Mouse (Mus musculus): ENCODE data around the gene Efl1. TPM values are rescaled to one million over a fixed set of nuclear protein-coding genes. Genes with fewer than 3 reads are reported as not detected.
A peak's percentile ranks its signal among the peaks of the same experiment; 100 is the strongest.
"Not testable (repeated sequence)": the region's sequence is repeated elsewhere in the genome, so short reads cannot be mapped to it uniquely, and the experiment has no call there.

Efl1 gene
- polyA plus RNA-seq, 1 experiment from 2014 or later: 20.8 TPM

DNA sequence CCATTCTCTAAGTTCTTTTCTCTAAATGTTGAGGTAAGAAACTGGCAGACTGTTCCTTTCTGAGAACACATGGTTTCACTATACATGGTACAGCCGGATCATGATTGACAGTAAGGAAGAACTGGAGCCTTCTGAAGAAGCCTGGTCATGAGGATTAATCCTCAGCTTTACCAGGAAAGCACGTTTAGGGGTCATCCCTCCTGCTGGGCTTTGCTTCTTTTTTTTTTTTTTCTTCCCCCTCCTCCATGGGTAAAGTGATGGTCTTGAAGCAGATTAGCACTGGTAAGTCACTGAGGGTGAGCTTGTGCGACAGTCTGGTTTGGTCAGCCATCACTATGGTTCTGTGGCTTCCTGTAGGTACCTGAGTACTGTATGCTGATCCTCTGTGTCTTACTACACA, 76.1 kb downstream of the Efl1 start:
- peaks cover 9% of the 10 kb centered on the region for H3K4me1 ChIP-seq (ENCODE audit: control insufficient read depth, insufficient read depth, low read length)
- ATAC-seq (ENCODE audit: low FRiP score): 0 out of 2 replicates have a peak, but pooled peaks have one; percentile 44
- no peaks in the 10 kb centered on the region for H3K27me3 ChIP-seq (ENCODE audit: control insufficient read depth, insufficient read depth, low read length)
- H3K4me3 ChIP-seq (ENCODE audit: low read depth, low read length): no peak overlapping the region
- H3K9me3 ChIP-seq (ENCODE audit: control insufficient read depth, low read length): no peaks in the 10 kb centered on the region
- no peak overlapping the region for H3K9ac ChIP-seq (ENCODE audit: low read length)
- H3K36me3 ChIP-seq (ENCODE audit: control insufficient read depth, insufficient read depth, low read length): no peaks in the 10 kb centered on the region
- DNase-seq (ENCODE audit: low spot score, missing footprints): peak; percentile 84
- 15% methylated on average over 3 of the region's 3 CpGs for WGBS
- H3K4me2 ChIP-seq: no peak overlapping the region
- no peak overlapping the region for H3K27ac ChIP-seq (ENCODE audit: low read depth, low read length)

DNA sequence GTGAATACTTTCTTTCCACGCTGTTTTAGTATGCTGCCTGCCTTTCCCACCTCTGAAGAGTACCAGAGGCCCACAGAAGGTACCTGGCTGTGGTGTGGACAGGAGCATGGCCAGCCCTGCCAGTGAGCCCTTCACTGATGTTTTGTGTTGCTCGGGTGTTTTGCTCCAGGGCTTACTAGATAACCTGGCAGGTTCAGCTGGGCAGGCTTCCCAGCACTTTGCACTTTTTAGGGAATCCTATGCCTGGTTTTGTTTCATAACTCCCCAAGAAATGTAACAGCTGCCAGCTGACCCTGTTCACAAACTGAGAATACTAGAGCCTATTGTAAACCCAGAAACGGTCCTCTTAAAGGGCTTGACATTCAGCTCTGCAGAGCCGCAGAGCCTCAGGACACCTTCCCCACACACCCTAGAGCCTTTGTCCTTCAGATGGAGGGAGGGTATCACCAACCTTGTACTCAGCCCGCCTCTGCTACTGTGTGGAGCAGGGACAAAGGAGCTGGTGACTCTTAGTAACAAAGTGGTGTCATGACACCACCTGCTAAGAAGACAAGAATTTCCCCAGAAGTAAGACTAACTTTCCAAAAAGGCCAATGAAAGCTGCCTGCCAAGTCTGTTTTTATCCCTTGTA, 76.7 kb downstream of the Efl1 start:
- WGBS: 38% methylated on average over 5 of the region's 5 CpGs
- Histone ChIP-seq H3K4me1 (ENCODE audit: control insufficient read depth, insufficient read depth, low read length) (peaks cover 9% of the 10 kb centered on the region), H3K4me2 (no peak overlapping the region), H3K36me3 (ENCODE audit: control insufficient read depth, insufficient read depth, low read length) (no peaks in the 10 kb centered on the region), H3K9ac (ENCODE audit: low read length) (no peak overlapping the region), H3K27me3 (ENCODE audit: control insufficient read depth, insufficient read depth, low read length) (no peaks in the 10 kb centered on the region), H3K4me3 (ENCODE audit: low read depth, low read length) (no peak overlapping the region), H3K9me3 (ENCODE audit: control insufficient read depth, low read length) (no peaks in the 10 kb centered on the region), H3K27ac (ENCODE audit: low read depth, low read length) (0 out of 2 replicates have a peak overlapping the region, but pooled peaks have one; percentile 8)
- ATAC-seq (ENCODE audit: low FRiP score) (no peak), DNase-seq (ENCODE audit: low spot score, missing footprints) (peak; percentile 82)

DNA sequence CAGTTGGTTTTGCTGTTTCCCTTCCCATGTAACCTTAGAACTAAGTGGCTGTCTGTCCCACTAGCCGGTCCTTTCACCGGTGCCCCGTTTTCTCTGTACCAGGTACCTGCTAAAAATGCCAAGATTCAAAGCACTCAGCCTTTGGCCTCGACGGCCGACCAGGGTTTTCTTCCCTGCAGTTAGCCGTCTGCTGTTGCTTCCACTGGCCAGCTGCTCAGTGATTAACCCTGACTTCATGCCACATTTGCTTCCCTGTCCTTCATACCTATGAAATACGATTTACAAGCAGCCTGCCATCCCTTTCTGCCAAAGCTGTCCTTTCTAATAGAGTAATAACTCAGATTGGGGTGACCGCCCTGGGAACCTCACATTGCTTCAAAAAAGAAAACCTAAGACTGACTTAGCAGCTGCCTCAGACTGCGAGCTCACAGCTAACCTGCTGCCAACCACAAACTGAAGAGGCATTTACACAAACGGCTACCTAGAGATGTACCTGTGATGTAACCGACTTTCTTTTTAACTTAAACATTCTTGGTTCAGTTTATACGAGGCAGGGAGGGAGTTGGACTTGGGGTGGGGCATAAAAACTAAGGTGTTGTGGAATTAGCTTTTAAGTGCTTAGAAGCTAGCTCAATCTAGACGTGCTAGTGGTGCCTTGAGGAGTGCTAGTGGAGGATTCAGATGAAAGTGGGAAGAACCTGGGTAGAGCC, 77.5 kb downstream of the Efl1 start:
- Histone ChIP-seq H3K4me1 (ENCODE audit: control insufficient read depth, insufficient read depth, low read length) (peaks cover 9% of the 10 kb centered on the region), H3K9ac (ENCODE audit: low read length) (no peak overlapping the region), H3K27ac (ENCODE audit: low read depth, low read length) (no peak overlapping the region), H3K4me3 (ENCODE audit: low read depth, low read length) (no peak overlapping the region), H3K36me3 (ENCODE audit: control insufficient read depth, insufficient read depth, low read length) (no peaks in the 10 kb centered on the region), H3K4me2 (no peak overlapping the region), H3K27me3 (ENCODE audit: control insufficient read depth, insufficient read depth, low read length) (no peaks in the 10 kb centered on the region), H3K9me3 (ENCODE audit: control insufficient read depth, low read length) (no peaks in the 10 kb centered on the region)
- 66% methylated on average over 14 of the region's 14 CpGs for WGBS
- peak; percentile 80 for DNase-seq (ENCODE audit: low spot score, missing footprints)
- ATAC-seq (ENCODE audit: low FRiP score): no peak

DNA sequence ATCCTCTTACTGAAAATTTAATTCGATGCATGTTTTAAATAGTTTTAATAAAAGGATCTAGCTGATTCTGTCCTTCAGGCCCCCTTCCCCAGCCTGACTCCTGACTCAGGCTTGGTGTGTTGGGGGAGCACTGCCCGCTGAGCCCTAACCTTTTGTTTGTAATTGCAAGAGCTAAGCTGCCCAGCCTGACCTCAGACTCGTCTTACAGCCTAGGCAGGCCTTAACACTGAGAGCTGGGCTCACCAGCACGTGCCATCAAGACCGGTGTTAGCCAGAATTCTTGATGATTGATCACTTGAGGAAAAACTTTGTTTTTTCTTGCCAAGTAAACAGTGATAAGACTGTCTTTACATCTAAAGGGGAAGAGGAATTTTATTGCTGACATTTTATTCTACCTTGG, 78.7 kb downstream of the Efl1 start:
- Histone ChIP-seq H3K4me1 (ENCODE audit: control insufficient read depth, insufficient read depth, low read length) (peaks cover 9% of the 10 kb centered on the region), H3K36me3 (ENCODE audit: control insufficient read depth, insufficient read depth, low read length) (no peaks in the 10 kb centered on the region), H3K4me3 (ENCODE audit: low read depth, low read length) (no peak overlapping the region), H3K27me3 (ENCODE audit: control insufficient read depth, insufficient read depth, low read length) (no peaks in the 10 kb centered on the region), H3K9ac (ENCODE audit: low read length) (no peak overlapping the region), H3K9me3 (ENCODE audit: control insufficient read depth, low read length) (no peaks in the 10 kb centered on the region), H3K4me2 (no peak overlapping the region), H3K27ac (ENCODE audit: low read depth, low read length) (no peak overlapping the region)
- WGBS: 34% methylated on average over 5 of the region's 5 CpGs
- DNase-seq (ENCODE audit: low spot score, missing footprints): peak; percentile 75
- ATAC-seq (ENCODE audit: low FRiP score): no peak

DNA sequence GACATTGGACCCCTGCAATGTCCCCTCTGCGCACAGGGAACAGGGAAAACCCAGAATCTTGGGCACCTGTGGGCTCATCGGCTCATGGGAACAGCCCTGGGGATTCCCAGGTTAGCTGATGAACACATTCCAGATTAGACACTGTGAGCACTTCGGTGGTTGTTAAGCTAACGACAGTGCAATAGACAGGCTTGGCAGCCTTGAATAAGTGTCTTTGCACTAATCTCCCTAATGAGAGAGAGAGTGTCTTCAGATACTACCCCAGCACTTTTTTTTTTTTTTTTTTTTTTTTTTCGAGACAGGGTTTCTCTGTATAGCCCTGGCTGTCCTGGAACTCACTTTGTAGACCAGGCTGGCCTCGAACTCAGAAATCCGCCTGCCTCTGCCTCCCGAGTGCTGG, 80.6 kb downstream of the Efl1 start:
- not testable (repeated sequence) for H3K4me1 ChIP-seq (ENCODE audit: control insufficient read depth, insufficient read depth, low read length); ATAC-seq (ENCODE audit: low FRiP score)
- whole genome bisulfite sequencing: 93% methylated on average over 6 of the region's 8 CpGs

GRCm38 (mm10) chr7:82733118-82733517, 84.7 kb downstream of the Efl1 start:
- H3K4me2 ChIP-seq: no peak overlapping the region
- no peak for DNase-seq (ENCODE audit: low spot score, missing footprints)
- no peaks in the 10 kb centered on the region for H3K27me3 ChIP-seq (ENCODE audit: control insufficient read depth, insufficient read depth, low read length)
- whole genome bisulfite sequencing: 90% methylated on average over 5 of the region's 5 CpGs
- H3K9ac ChIP-seq (ENCODE audit: low read length): no peak overlapping the region
- H3K27ac ChIP-seq (ENCODE audit: low read depth, low read length): no peak overlapping the region
- no peaks in the 10 kb centered on the region for H3K4me1 ChIP-seq (ENCODE audit: control insufficient read depth, insufficient read depth, low read length)
- ATAC-seq (ENCODE audit: low FRiP score): no peak
- H3K36me3 ChIP-seq (ENCODE audit: control insufficient read depth, insufficient read depth, low read length): no peaks in the 10 kb centered on the region
- H3K4me3 ChIP-seq (ENCODE audit: low read depth, low read length): no peak overlapping the region
- no peaks in the 10 kb centered on the region for H3K9me3 ChIP-seq (ENCODE audit: control insufficient read depth, low read length)

More for the DNA sequence above, 80.6 kb downstream of the Efl1 start:
- not testable (repeated sequence) for H3K36me3 ChIP-seq (ENCODE audit: control insufficient read depth, insufficient read depth, low read length); H3K9me3 ChIP-seq (ENCODE audit: control insufficient read depth, low read length); H3K4me2 ChIP-seq; H3K27ac ChIP-seq (ENCODE audit: low read depth, low read length); H3K4me3 ChIP-seq (ENCODE audit: low read depth, low read length); H3K9ac ChIP-seq (ENCODE audit: low read length); H3K27me3 ChIP-seq (ENCODE audit: control insufficient read depth, insufficient read depth, low read length)
- peak; percentile 74 for DNase-seq (ENCODE audit: low spot score, missing footprints)

- Histone ChIP-seq H3K36me3 (ENCODE audit: control insufficient read depth, insufficient read depth, low read length) (no peaks in the 10 kb centered on the region), H3K4me2 (no peak overlapping the region), H3K27me3 (ENCODE audit: control insufficient read depth, insufficient read depth, low read length) (no peaks in the 10 kb centered on the region), H3K27ac (ENCODE audit: low read depth, low read length) (no peak overlapping the region), H3K4me3 (ENCODE audit: low read depth, low read length) (no peak overlapping the region), H3K9me3 (ENCODE audit: control insufficient read depth, low read length) (no peaks in the 10 kb centered on the region), H3K4me1 (ENCODE audit: control insufficient read depth, insufficient read depth, low read length) (no peaks in the 10 kb centered on the region), H3K9ac (ENCODE audit: low read length) (no peak overlapping the region)
- DNase-seq (ENCODE audit: low spot score, missing footprints) (no peak), ATAC-seq (ENCODE audit: low FRiP score) (no peak)
- 92% methylated on average over 6 of the region's 6 CpGs for WGBS
Observed at GRCm38 (mm10) chr7:82733995-82734394, 85.6 kb downstream of the Efl1 start.

- Histone ChIP-seq H3K27ac (ENCODE audit: low read depth, low read length) (no peak overlapping the region), H3K4me3 (ENCODE audit: low read depth, low read length) (no peak overlapping the region), H3K4me1 (ENCODE audit: control insufficient read depth, insufficient read depth, low read length) (no peaks in the 10 kb centered on the region), H3K27me3 (ENCODE audit: control insufficient read depth, insufficient read depth, low read length) (no peaks in the 10 kb centered on the region), H3K9me3 (ENCODE audit: control insufficient read depth, low read length) (no peaks in the 10 kb centered on the region), H3K9ac (ENCODE audit: low read length) (no peak overlapping the region), H3K4me2 (no peak overlapping the region), H3K36me3 (ENCODE audit: control insufficient read depth, insufficient read depth, low read length) (no peaks in the 10 kb centered on the region)
- ATAC-seq (ENCODE audit: low FRiP score) (no peak), DNase-seq (ENCODE audit: low spot score, missing footprints) (no peak)
- 83% methylated on average over 3 of the region's 3 CpGs for WGBS
Observed at GRCm38 (mm10) chr7:82734748-82735600, 86.6 kb downstream of the Efl1 start.

Data from midbrain, embryonic 11.5 days (tissue).